In genomic region chr2:132269217-132269616, GRCm38 (mm10) we compare ENCODE assay signal across 10 mouse cellular contexts. TPM values are rescaled to one million over a fixed set of nuclear protein-coding genes. Genes with fewer than 3 reads are reported as not detected.
DNase-seq lines count a peak whose midpoint lies in the region; ATAC-seq and TF ChIP-seq lines count a peak whose summit lies in the region.
"Had no signal": no experiment of that assay in that cellular context is flagged by ENCODE, and none has a peak within 500 bp of the region (broad histone marks: within the 10 kb centered on the region; RNA-seq: fewer than 3 reads in every experiment).

No protein-coding gene starts in this region.

- no peak for DNase-seq in CH12.LX (ENCODE audit: extremely low read depth)
- no peak for DNase-seq in embryo, embryonic 11 days
- DNase-seq in testis, postnatal 14 days (ENCODE audit: low spot score) = no peak
- DNase-seq: gastrocnemius, postnatal 14 days; kidney, postnatal 36 days had no signal

- no peak overlapping the region for H3K4me2 ChIP-seq in intestine, embryonic 15.5 days (replicated peaks)
- no peak overlapping the region for H3K4me2 ChIP-seq in intestine, embryonic 16.5 days (ENCODE audit: low read depth, low read length)
- H3K4me2 ChIP-seq in CH12.LX (ENCODE audit: insufficient read depth, low read depth, poor library complexity, severe bottlenecking) = no peak overlapping the region
- H3K4me2 ChIP-seq: neural tube, embryonic 13.5 days had no signal

- no peak for TF ChIP-seq RAD21 in CH12.LX (IDR thresholded peaks at IDR 0.05; ENCODE audit: low read depth, low read length)

- no peak overlapping the region for H3K9ac ChIP-seq in intestine, embryonic 15.5 days
- no peak overlapping the region for H3K9ac ChIP-seq in intestine, embryonic 16.5 days (ENCODE audit: low read depth, low read length)
- H3K9ac ChIP-seq in CH12.LX (ENCODE audit: insufficient read depth, low read depth) = no peak overlapping the region
- H3K9ac ChIP-seq: neural tube, embryonic 13.5 days had no signal

- dilution Hi-C loops in CH12.LX (cut with MboI; ENCODE audit: extremely low pct_ligation_motif_present, extremely low pct_unique_long_range_greater_than_20kb, low sequenced_read_pairs) = no loop called here

- in situ Hi-C loops in CH12.LX (cut with MboI; ENCODE audit: low pct_ligation_motif_present, low pct_unique_long_range_greater_than_20kb, low sequenced_read_pairs) = no loop called here

- ATAC-seq in intestine, embryonic 15.5 days = 0 out of 2 replicates have a peak, but pooled peaks have one; percentile 48
- ATAC-seq in intestine, embryonic 16.5 days = no peak
- ATAC-seq in megakaryocyte, adult 5-6 weeks (ENCODE audit: poor library complexity, severe bottlenecking) = peak; percentile 81

- TF ChIP-seq CTCF in CH12.LX (conservative IDR thresholded peaks at IDR 0.05 in 1 of 2, IDR thresholded peaks at IDR 0.05 in 1 of 2; ENCODE audit: low read depth in 2 of 2, low read length in 2 of 2) = no peak
- no peak for TF ChIP-seq CTCF in embryonic fibroblast, embryonic 13.5 days (IDR thresholded peaks at IDR 0.05; ENCODE audit: borderline replicate concordance, insufficient read depth, low read length)

- H3K27ac ChIP-seq in intestine, embryonic 15.5 days = no peak overlapping the region
- no peak overlapping the region for H3K27ac ChIP-seq in intestine, embryonic 16.5 days (ENCODE audit: low read length)
- no peak overlapping the region for H3K27ac ChIP-seq in CH12.LX (ENCODE audit: insufficient read depth, low read depth)
- H3K27ac ChIP-seq in embryonic fibroblast, embryonic 13.5 days (ENCODE audit: insufficient read depth, low read length) = peak overlapping the region; percentile 52; the same call in 1 of the 2 replicates
- H3K27ac ChIP-seq: neural tube, embryonic 13.5 days had no signal

- 86% methylated on average over 3 of the region's 3 CpGs for WGBS in intestine, embryonic 15.5 days
- 82% methylated on average over 3 of the region's 3 CpGs for WGBS in intestine, embryonic 16.5 days

- H3K4me3 ChIP-seq in intestine, embryonic 15.5 days (replicated peaks) = no peak overlapping the region
- H3K4me3 ChIP-seq in intestine, embryonic 16.5 days (ENCODE audit: low read length) = no peak overlapping the region
- H3K4me3 ChIP-seq in CH12.LX (replicated peaks in 1 of 3; ENCODE audit: low read depth in 2 of 3, low read length in 2 of 3, poor library complexity in 1 of 3) = no peak overlapping the region
- no peak overlapping the region for H3K4me3 ChIP-seq in embryonic fibroblast, embryonic 13.5 days (ENCODE audit: insufficient read depth, low read length)
- H3K4me3 ChIP-seq: neural tube, embryonic 13.5 days had no signal

- H3K4me1 ChIP-seq in intestine, embryonic 15.5 days (replicated peaks) = peaks cover 12% of the 10 kb centered on the region; the same call in 1 of the 2 replicates
- H3K4me1 ChIP-seq in intestine, embryonic 16.5 days (ENCODE audit: control insufficient read depth, insufficient read depth, low read length) = peaks cover 5% of the 10 kb centered on the region; the same call in 1 of the 2 replicates
- peaks cover 8 to 53% of the 10 kb centered on the region in 2 experiments for H3K4me1 ChIP-seq in CH12.LX (ENCODE audit: control insufficient read depth in 1 of 2, insufficient read depth in 2 of 2)
- H3K4me1 ChIP-seq in embryonic fibroblast, embryonic 13.5 days (ENCODE audit: control insufficient read depth, insufficient read depth, low read length) = peaks cover 8% of the 10 kb centered on the region; the same call in 1 of the 2 replicates

- no peaks in the 10 kb centered on the region for H3K36me3 ChIP-seq in intestine, embryonic 15.5 days
- no peaks in the 10 kb centered on the region for H3K36me3 ChIP-seq in intestine, embryonic 16.5 days (ENCODE audit: control insufficient read depth, insufficient read depth, low read length)
- peaks cover 0 to 17% of the 10 kb centered on the region in 2 experiments for H3K36me3 ChIP-seq in CH12.LX (replicated peaks in 1 of 2; ENCODE audit: control insufficient read depth in 1 of 2, insufficient read depth in 1 of 2, low read length in 1 of 2)
- H3K36me3 ChIP-seq: neural tube, embryonic 13.5 days had no signal

- no peaks in the 10 kb centered on the region for H3K9me3 ChIP-seq in intestine, embryonic 15.5 days
- H3K9me3 ChIP-seq in intestine, embryonic 16.5 days (ENCODE audit: control insufficient read depth, low read length) = no peaks in the 10 kb centered on the region
- H3K9me3 ChIP-seq in CH12.LX (replicated peaks; ENCODE audit: low read length) = no peaks in the 10 kb centered on the region
- H3K9me3 ChIP-seq: neural tube, embryonic 13.5 days had no signal

- H3K79me2 ChIP-seq in CH12.LX (replicated peaks; ENCODE audit: control insufficient read depth, extremely low read depth, insufficient read depth, poor library complexity, severe bottlenecking) = peaks cover 59% of the 10 kb centered on the region

- TF ChIP-seq EP300 in CH12.LX (IDR thresholded peaks at IDR 0.05; ENCODE audit: low read length) = no peak; the same call in none of the 2 replicates

- no peaks in the 10 kb centered on the region for H3K27me3 ChIP-seq in intestine, embryonic 15.5 days (replicated peaks)
- no peaks in the 10 kb centered on the region for H3K27me3 ChIP-seq in intestine, embryonic 16.5 days (replicated peaks; ENCODE audit: control insufficient read depth, insufficient read depth, low read length)
- no peaks in the 10 kb centered on the region for H3K27me3 ChIP-seq in CH12.LX (replicated peaks)
- H3K27me3 ChIP-seq: neural tube, embryonic 13.5 days had no signal

- TF ChIP-seq POLR2A in CH12.LX (IDR thresholded peaks at IDR 0.05; ENCODE audit: low read depth, low read length) = no peak
- no peak for TF ChIP-seq POLR2A in embryonic fibroblast, embryonic 13.5 days (IDR thresholded peaks at IDR 0.05; ENCODE audit: low read depth, low read length)

TF ChIP-seq in CH12.LX, 34 proteins besides CTCF, POLR2A, EP300 and RAD21:
- TF ChIP-seq JUND (conservative IDR thresholded peaks at IDR 0.05; ENCODE audit: low read depth, low read length) (0 out of 2 replicates have a peak, but pooled peaks have one; percentile 39), MXI1 (IDR thresholded peaks at IDR 0.05; ENCODE audit: low read depth, low read length) (no peak; the same call in 1 of the 2 replicates), MAFK (IDR thresholded peaks at IDR 0.05; ENCODE audit: insufficient replicate concordance, low read length) (peak; percentile 80; the same call in 1 of the 2 replicates), E2F4 (IDR thresholded peaks at IDR 0.05; ENCODE audit: insufficient replicate concordance, low read depth, low read length) (no peak), IRF4 (IDR thresholded peaks at IDR 0.05; ENCODE audit: low read depth, low read length) (peak; percentile 41; the same call in 1 of the 2 replicates), MAX (IDR thresholded peaks at IDR 0.05; ENCODE audit: low read length) (peak; percentile 39; the same call in 1 of the 2 replicates), NRF1 (IDR thresholded peaks at IDR 0.05; ENCODE audit: low read depth, low read length) (peak; percentile 48; the same call in 1 of the 2 replicates), ETS1 (conservative IDR thresholded peaks at IDR 0.05; ENCODE audit: low read depth, low read length) (peak; percentile 31; the same call in 1 of the 2 replicates), SMC3 (IDR thresholded peaks at IDR 0.05; ENCODE audit: low read depth, low read length) (no peak), ZNF384 (IDR thresholded peaks at IDR 0.05; ENCODE audit: low read depth, low read length) (no peak), ELF1 (IDR thresholded peaks at IDR 0.05; ENCODE audit: low read depth, low read length) (peak; percentile 51; the same call in 1 of the 2 replicates), SIN3A (IDR thresholded peaks at IDR 0.05; ENCODE audit: low read length) (0 out of 2 replicates have a peak, but pooled peaks have one; percentile 27)

RNA-seq across cellular contexts. Expression of gene Cds2, which starts 6.3 kb away (rescaled TPM):
- polyA plus RNA-seq in intestine, embryonic 15.5 days (2015; fragmentation: Nextera tagmentation; extraction: Ambion mirVana) = 19.9 and 25.1 TPM in 2 replicates
- 17.4 and 20.5 TPM in 2 replicates for polyA plus RNA-seq in intestine, embryonic 16.5 days (2015; fragmentation: Nextera tagmentation; extraction: Ambion mirVana)
- 18.7 and 20.3 TPM in 2 replicates for total RNA-seq in CH12.LX (2012; rRNA removed)
- total RNA-seq in CH12.LX (2014; rRNA removed) = 15.9 and 21.2 TPM in 2 replicates
- 26.0 and 38.9 TPM in 2 replicates for polyA plus RNA-seq in CH12.LX (2012; ENCODE audit: insufficient read length, low read depth)
- polyA plus RNA-seq in embryonic fibroblast, embryonic 13.5 days (2011; ENCODE audit: insufficient read length, low read depth, missing spikeins) = 52.2 and 53.5 TPM in 2 replicates
- total RNA-seq in megakaryocyte, adult 5-6 weeks (2015) = 17.9 and 32.0 TPM in 2 replicates
- 24.4 and 26.3 TPM in 2 replicates for total RNA-seq in megakaryocyte, adult 5-6 weeks (2017)

RNA-seq across cellular contexts. Expression of gene Pcna, which starts 16.1 kb away (rescaled TPM):
- polyA plus RNA-seq in intestine, embryonic 15.5 days (2015; fragmentation: Nextera tagmentation; extraction: Ambion mirVana) = 247 and 259 TPM in 2 replicates
- 189 and 217 TPM in 2 replicates for polyA plus RNA-seq in intestine, embryonic 16.5 days (2015; fragmentation: Nextera tagmentation; extraction: Ambion mirVana)
- total RNA-seq in CH12.LX (2012; rRNA removed) (354 and 466 TPM in 2 replicates), CH12.LX (2014; rRNA removed) (839 and 915 TPM in 2 replicates)
- 550 and 554 TPM in 2 replicates for polyA plus RNA-seq in CH12.LX (2012; ENCODE audit: insufficient read length, low read depth)
- 148 and 203 TPM in 2 replicates for polyA plus RNA-seq in embryonic fibroblast, embryonic 13.5 days (2011; ENCODE audit: insufficient read length, low read depth, missing spikeins)
- total RNA-seq in megakaryocyte, adult 5-6 weeks (2015) = 619 and 646 TPM in 2 replicates
- total RNA-seq in megakaryocyte, adult 5-6 weeks (2017) = 482 and 494 TPM in 2 replicates

RNA-seq across cellular contexts. Expression of gene Tmem230, which starts 21.6 kb away (rescaled TPM):
- 42.5 and 43.3 TPM in 2 replicates for polyA plus RNA-seq in intestine, embryonic 15.5 days (2015; fragmentation: Nextera tagmentation; extraction: Ambion mirVana)
- polyA plus RNA-seq in intestine, embryonic 16.5 days (2015; fragmentation: Nextera tagmentation; extraction: Ambion mirVana) = 46.1 and 48.4 TPM in 2 replicates
- total RNA-seq in CH12.LX (2012; rRNA removed) (20.3 and 27.7 TPM in 2 replicates), CH12.LX (2014; rRNA removed) (34.7 and 35.2 TPM in 2 replicates)
- 28.9 and 38.2 TPM in 2 replicates for polyA plus RNA-seq in CH12.LX (2012; ENCODE audit: insufficient read length, low read depth)
- polyA plus RNA-seq in embryonic fibroblast, embryonic 13.5 days (2011; ENCODE audit: insufficient read length, low read depth, missing spikeins) = 31.5 and 32.8 TPM in 2 replicates
- total RNA-seq in megakaryocyte, adult 5-6 weeks (2015) = 44.3 and 52.5 TPM in 2 replicates
- total RNA-seq in megakaryocyte, adult 5-6 weeks (2017) = 18.4 and 18.8 TPM in 2 replicates
